Comparison of ENCODE assay signal across 24 mouse cellular contexts in the genomic region with DNA sequence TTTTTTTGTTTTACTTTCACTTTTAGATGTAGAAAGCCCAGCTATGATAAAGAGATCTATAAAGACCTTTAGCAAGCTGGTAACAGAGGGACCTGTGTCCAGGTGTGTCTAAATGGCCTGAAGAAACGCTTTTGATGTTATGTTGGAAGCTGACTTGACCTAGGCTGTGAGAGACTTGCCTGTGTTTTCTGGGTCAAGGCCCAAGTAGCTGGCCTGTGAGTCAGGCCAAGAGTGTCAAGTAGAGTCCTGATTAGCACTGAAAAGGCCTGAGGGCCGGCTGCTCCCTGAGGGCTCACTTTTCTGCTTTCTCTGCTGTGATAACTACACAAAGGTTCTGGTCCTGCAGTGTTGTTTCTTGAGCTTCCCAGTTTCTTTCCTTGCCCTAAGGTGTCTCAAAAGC. TPM values are rescaled to one million over a fixed set of nuclear protein-coding genes. Genes with fewer than 3 reads are reported as not detected.
DNase-seq lines count a peak whose midpoint lies in the region; ATAC-seq and TF ChIP-seq lines count a peak whose summit lies in the region.
"Had no signal": no experiment of that assay in that cellular context is flagged by ENCODE, and none has a peak within 500 bp of the region (broad histone marks: within the 10 kb centered on the region; RNA-seq: fewer than 3 reads in every experiment).

No protein-coding gene starts in this region.

- H3K27me3 ChIP-seq in heart, embryonic 11.5 days (ENCODE audit: control insufficient read depth, insufficient read depth, low read length): no peaks in the 10 kb centered on the region

- intact Hi-C loops in heart, postnatal 25 days (cut with DNase I): loop anchor here (5.0 kb wide), 1 partner anchor 40 kb away; no protein-coding TSS in a partner anchor

- H3K4me2 ChIP-seq in heart, embryonic 11.5 days: no peak overlapping the region
- H3K4me2 ChIP-seq: hindbrain, embryonic 12.5 days; liver, embryonic 13.5 days; midbrain, embryonic 13.5 days had no signal

- H3K9me3 ChIP-seq in heart, embryonic 11.5 days (replicated peaks; ENCODE audit: control insufficient read depth, low read length): no peaks in the 10 kb centered on the region
- H3K9me3 ChIP-seq: forebrain, embryonic 10.5 days; hindbrain, embryonic 12.5 days; limb, embryonic 10.5 days; liver, embryonic 13.5 days; midbrain, embryonic 13.5 days had no signal

- H3K4me1 ChIP-seq in heart, embryonic 11.5 days (ENCODE audit: control insufficient read depth, insufficient read depth, low read length): 0 out of 2 replicates have a peak, but pooled peaks cover 2% of the 10 kb centered on the region
- H3K4me1 ChIP-seq in lung, adult 2 months (ENCODE audit: control insufficient read depth, insufficient read depth, low read length): peaks cover 4% of the 10 kb centered on the region; the same call in 1 of the 2 replicates

- no peak for TF ChIP-seq CTCF in lung, adult 2 months (IDR thresholded peaks at IDR 0.05; ENCODE audit: insufficient read depth, low read length)

- no peak for DNase-seq in heart, postnatal 25 days (ENCODE audit: low spot score)
- peak; percentile 35 for DNase-seq in lung, adult 2 months
- DNase-seq in lung, postnatal 4 days: no peak
- DNase-seq in adrenal gland, adult 2 months: peak; percentile 70
- DNase-seq in adrenal gland, postnatal 36 days: peak; percentile 25 to 56
- no peak for DNase-seq in urinary bladder, adult 18-20 months (ENCODE audit: low spot score in 2 of 2)
- DNase-seq in layer of hippocampus, adult 9-11 months: no peak
- DNase-seq: B cell, adult 2 months; cerebellum, adult 2 months; forebrain, postnatal 0 days; heart, adult 18-20 months; kidney, adult 9 months; kidney, postnatal 25 days; liver, embryonic 13.5 days; right cerebral cortex, postnatal 25 days; thymus, postnatal 25 days had no signal

- no peak for ATAC-seq in heart, embryonic 11.5 days (replicated peaks; ENCODE audit: insufficient number of reproducible peaks, low FRiP score, low TSS enrichment)
- ATAC-seq: forebrain, postnatal 0 days; inflammation-experienced regulatory T-cells, adult 6 months; midbrain, embryonic 13.5 days had no signal

- 0 out of 2 replicates have a peak overlapping the region, but pooled peaks have one; percentile 16 for H3K9ac ChIP-seq in heart, embryonic 11.5 days (ENCODE audit: low read depth, low read length)
- H3K9ac ChIP-seq: forebrain, postnatal 0 days; hindbrain, embryonic 12.5 days; liver, embryonic 13.5 days; midbrain, embryonic 13.5 days had no signal

- WGBS in heart, embryonic 11.5 days (ENCODE audit: insufficient replicate concordance): 53% methylated on average over 2 of the region's 2 CpGs
- 70% methylated on average over 2 of the region's 2 CpGs for WGBS in lung, adult 2 months

- no peak overlapping the region for H3K27ac ChIP-seq in heart, embryonic 11.5 days (ENCODE audit: low read depth, low read length)
- H3K27ac ChIP-seq: hindbrain, embryonic 12.5 days; left cerebral cortex, adult 2 months; limb, embryonic 10.5 days; liver, embryonic 13.5 days; macrophage; midbrain, embryonic 13.5 days had no signal

- peaks cover 3% of the 10 kb centered on the region for H3K36me3 ChIP-seq in heart, embryonic 11.5 days (ENCODE audit: control insufficient read depth, insufficient read depth, low read length)

- H3K4me3 ChIP-seq in heart, embryonic 11.5 days (ENCODE audit: low read depth, low read length): no peak overlapping the region
- no peak overlapping the region for H3K4me3 ChIP-seq in lung, adult 2 months (replicated peaks; ENCODE audit: extremely low read depth, low read depth, low read length)
- H3K4me3 ChIP-seq: forebrain, embryonic 10.5 days; hindbrain, embryonic 12.5 days; left cerebral cortex, adult 2 months; limb, embryonic 10.5 days; liver, embryonic 13.5 days; midbrain, embryonic 13.5 days had no signal

- no peak for TF ChIP-seq POLR2A in lung, adult 2 months (IDR thresholded peaks at IDR 0.05; ENCODE audit: borderline replicate concordance, extremely low read depth, low read depth, low read length)

RNA-seq across cellular contexts. Expression of a gene that starts 1.4 kb away (rescaled TPM):
- polyA plus RNA-seq in heart, embryonic 11.5 days (2014; fragmentation: Nextera tagmentation; extraction: Ambion mirVana): 29.8 and 33.7 TPM in 2 replicates
- 10 to 100 TPM; 80.3 to 81.8 TPM for total RNA-seq in heart, postnatal 25 days (2021)
- 22.3 and 26.1 TPM in 2 replicates for polyA plus RNA-seq in lung, adult 2 months (2012; rRNA removed)
- total RNA-seq in adrenal gland, adult 2 months (2021): 10 to 100 TPM; 28.1 to 43.7 TPM
- polyA plus RNA-seq in adrenal gland, adult 2 months (2012; rRNA removed): 12.1 and 14.6 TPM in 2 replicates
- 10 to 100 TPM; 28.9 to 34.9 TPM for total RNA-seq in adrenal gland, postnatal 36 days (2021)

RNA-seq across cellular contexts. Expression of a gene that starts 25.8 kb away (rescaled TPM):
- polyA plus RNA-seq in heart, embryonic 11.5 days (2014; fragmentation: Nextera tagmentation; extraction: Ambion mirVana): 30.3 and 45.9 TPM in 2 replicates
- total RNA-seq in heart, postnatal 25 days (2021): 100 to 1,000 TPM; 192 to 211 TPM
- polyA plus RNA-seq in lung, adult 2 months (2012; rRNA removed): 22.3 and 24.4 TPM in 2 replicates
- 100 to 1,000 TPM; 123 to 170 TPM for total RNA-seq in adrenal gland, adult 2 months (2021)
- polyA plus RNA-seq in adrenal gland, adult 2 months (2012; rRNA removed): 38.0 and 46.7 TPM in 2 replicates
- 100 to 1,000 TPM; 112 to 140 TPM for total RNA-seq in adrenal gland, postnatal 36 days (2021)

RNA-seq across cellular contexts. Expression of a gene that starts 38.5 kb away (rescaled TPM):
- 37.6 and 44.3 TPM in 2 replicates for polyA plus RNA-seq in heart, embryonic 11.5 days (2014; fragmentation: Nextera tagmentation; extraction: Ambion mirVana)
- 10 to 100 TPM; 41.3 to 42.2 TPM for total RNA-seq in heart, postnatal 25 days (2021)
- polyA plus RNA-seq in lung, adult 2 months (2012; rRNA removed): 24.6 and 35.4 TPM in 2 replicates
- 10 to 100 TPM; 52.0 to 74.6 TPM for total RNA-seq in adrenal gland, adult 2 months (2021)
- polyA plus RNA-seq in adrenal gland, adult 2 months (2012; rRNA removed): 19.7 and 23.9 TPM in 2 replicates
- total RNA-seq in adrenal gland, postnatal 36 days (2021): 10 to 100 TPM; 62.2 to 65.6 TPM

Comparison
In these comparisons a context has a peak if more than half of its experiments do, and no peak if none do; other contexts are left out.
1. DNase-seq: peak in lung, adult 2 months (single experiment), adrenal gland, adult 2 months (single experiment) and adrenal gland, postnatal 36 days (2 of 2); none in heart, postnatal 25 days (single experiment), lung, postnatal 4 days (0 of 2), urinary bladder, adult 18-20 months (0 of 2) and layer of hippocampus, adult 9-11 months (single experiment).